Mouse (Mus musculus): Measurements from ENCODE around the gene 1700013F07Rik.
"Not testable (repeated sequence)": the region's sequence is repeated elsewhere in the genome, so short reads cannot be mapped to it uniquely, and the experiment has no call there.

1700013F07Rik gene

GRCm38 (mm10) chr3:108554111-108554561 is 20.2 kb downstream of the 1700013F07Rik start:
- DNase-seq = peak in 1 of 2 experiments; percentile 54

- peak; percentile 92 to 95 for DNase-seq
Observed at GRCm38 (mm10) chr3:108554587-108555312, 20.8 kb downstream of the 1700013F07Rik start.

- DNase-seq = no peak
Observed at GRCm38 (mm10) chr3:108557888-108558287, 23.9 kb downstream of the 1700013F07Rik start.

GRCm38 (mm10) chr3:108562133-108562730 is 28.3 kb downstream of the 1700013F07Rik start, which contains the start of gene Tmem167b:
Gene Tmem167b (minus strand): TSS chr3:108562466.
- DNase-seq = peak; percentile 95 to 98

- no peak for DNase-seq
Observed at GRCm38 (mm10) chr3:108562777-108563271, 28.9 kb downstream of the 1700013F07Rik start.

GRCm38 (mm10) chr3:108563309-108563708 is 29.4 kb downstream of the 1700013F07Rik start:
- peak; percentile 83 to 86 for DNase-seq

GRCm38 (mm10) chr3:108567990-108568877 is 34.3 kb downstream of the 1700013F07Rik start:
- no peak for DNase-seq

- DNase-seq = not testable (repeated sequence)
Observed at GRCm38 (mm10) chr3:108569636-108570035, 35.7 kb downstream of the 1700013F07Rik start.

GRCm38 (mm10) chr3:108570813-108571212 is 36.9 kb downstream of the 1700013F07Rik start:
- DNase-seq = no peak

GRCm38 (mm10) chr3:108571443-108572294 is 37.7 kb downstream of the 1700013F07Rik start, which contains the start of gene Taf13:
Gene Taf13 (plus strand): TSS chr3:108571698.
- DNase-seq = peak; percentile 95 to 97

- no peak for DNase-seq
Observed at GRCm38 (mm10) chr3:108572309-108573010, 38.5 kb downstream of the 1700013F07Rik start.

GRCm38 (mm10) chr3:108574018-108574417 is 40.1 kb downstream of the 1700013F07Rik start:
- DNase-seq = no peak

- no peak for DNase-seq
Observed at GRCm38 (mm10) chr3:108584580-108584979, 50.6 kb downstream of the 1700013F07Rik start.

GRCm38 (mm10) chr3:108588446-108588845 is 54.5 kb downstream of the 1700013F07Rik start:
- DNase-seq = no peak

- peak; percentile 88 to 94 for DNase-seq
Observed at GRCm38 (mm10) chr3:108590786-108591529, 57.0 kb downstream of the 1700013F07Rik start, which contains the start of gene Wdr47. Gene Wdr47 (plus strand): TSS chr3:108591279.

- DNase-seq = no peak
Observed at GRCm38 (mm10) chr3:108591530-108592522, 57.9 kb downstream of the 1700013F07Rik start.
